Mouse (Mus musculus): ENCODE results near the gene Neurog3.
A peak's percentile ranks its signal among the peaks of the same experiment; 100 is the strongest.

GRCm38 (mm10) chr10:62101504-62102439 lies 31.1 kb upstream of the Neurog3 start:
- TF ChIP-seq CTCF (IDR thresholded peaks at IDR 0.05; ENCODE audit: control insufficient read depth, insufficient read depth, insufficient read length), result peak; percentile 61
- TF ChIP-seq FOSL1 (IDR thresholded peaks at IDR 0.05; ENCODE audit: insufficient read depth, low read length, poor library complexity, severe bottlenecking), result no peak
- TF ChIP-seq MAX (IDR thresholded peaks at IDR 0.05), result no peak
- TF ChIP-seq USF1 (IDR thresholded peaks at IDR 0.05; ENCODE audit: low read depth), result peak; percentile 9
- TF ChIP-seq MYOD1 (IDR thresholded peaks at IDR 0.05; ENCODE audit: control insufficient read depth, insufficient read length, low read depth), result no peak
- no peak for TF ChIP-seq MYOG (IDR thresholded peaks at IDR 0.05; ENCODE audit: control insufficient read depth, extremely low read depth, insufficient read length)
